Mouse (Mus musculus): ENCODE measurements around the gene Haghl. TPM values are rescaled to one million over a fixed set of nuclear protein-coding genes. Genes with fewer than 3 reads are reported as not detected.
A peak's percentile ranks its signal among the peaks of the same experiment; 100 is the strongest.

Gene Haghl
- polyA plus RNA-seq, 2 experiments: 5.8 to 7.6 TPM

DNA sequence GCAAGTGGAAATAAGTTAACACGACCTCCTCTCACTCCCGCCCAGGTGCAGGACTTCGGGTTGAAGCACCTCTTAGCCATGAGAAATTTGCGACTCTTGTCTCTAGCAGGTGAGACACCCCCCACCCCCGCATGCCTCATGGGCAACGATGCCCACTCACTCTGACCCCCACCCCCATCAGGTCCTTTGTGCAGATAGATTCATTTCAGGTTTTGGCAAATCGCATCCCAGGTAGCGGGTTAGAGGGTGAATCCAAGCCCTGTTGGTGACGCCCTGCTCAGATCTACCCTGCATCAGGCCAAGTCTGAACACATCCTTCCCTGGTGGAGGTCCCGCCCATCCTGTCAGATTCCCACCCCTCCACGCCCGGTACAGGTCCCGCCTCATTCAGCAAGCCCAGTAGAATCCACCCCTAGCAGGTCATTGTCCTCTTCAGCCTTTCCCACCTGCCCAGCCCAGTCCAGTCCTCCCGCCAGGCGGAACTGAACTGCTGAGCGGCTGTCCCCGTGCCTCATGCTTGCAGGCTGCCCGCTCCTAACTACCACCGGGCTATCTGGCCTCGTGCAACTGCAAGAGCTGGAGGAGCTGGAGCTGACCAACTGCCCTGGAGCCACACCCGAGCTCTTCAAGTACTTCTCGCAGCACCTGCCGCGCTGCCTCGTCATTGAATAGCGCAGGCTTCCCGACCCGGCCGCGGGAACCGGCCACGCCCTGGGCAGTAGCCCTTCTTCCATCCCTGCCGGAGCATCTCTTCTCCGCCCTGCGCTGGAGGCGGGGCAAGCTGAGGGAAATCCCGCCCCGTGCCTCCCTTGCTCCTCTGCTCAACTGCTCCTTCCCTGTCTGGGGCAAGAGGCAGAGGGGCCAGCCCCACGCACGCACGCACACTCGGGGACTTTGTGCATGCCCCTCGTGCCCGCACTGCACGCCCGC, 33.6 kb upstream of the Haghl start:
- Histone ChIP-seq H3K4me1 (replicated peaks; ENCODE audit: control insufficient read depth in 2 of 2, insufficient read depth in 2 of 2, low read length in 1 of 2) (peaks cover 1 to 5% of the 10 kb centered on the region in 2 experiments; a peak in 3 of 4 replicates), H3K4me3 (ENCODE audit: insufficient read depth in 1 of 2, low read depth in 2 of 2, low read length in 2 of 2) (0 out of 4 replicates have a peak overlapping the region, but pooled peaks of 1 of the 2 experiments have one; percentile 16), H3K27me3 (ENCODE audit: control insufficient read depth, insufficient read depth, low read length) (peaks cover 30% of the 10 kb centered on the region), H3K9me3 (ENCODE audit: control insufficient read depth, low read length) (no peaks in the 10 kb centered on the region), H3K9ac (replicated peaks) (no peak overlapping the region), H3K27ac (no peak overlapping the region), H3K4me2 (ENCODE audit: low read depth) (peak overlapping the region; percentile 20; the same call in 1 of the 2 replicates), H3K36me3 (replicated peaks; ENCODE audit: control insufficient read depth, insufficient read depth, low read depth) (no peaks in the 10 kb centered on the region)
- 6% methylated on average over 46 of the region's 46 CpGs for WGBS (ENCODE audit: insufficient replicate concordance)
- TF ChIP-seq CTCF (IDR thresholded peaks at IDR 0.05; ENCODE audit: low read depth) (no peak), EP300 (IDR thresholded peaks at IDR 0.05; ENCODE audit: low read depth) (no peak)
- DNase-seq (ENCODE audit: low read depth in 3 of 3, low spot score in 3 of 3) (no peak), ATAC-seq (ENCODE audit: insufficient read depth) (peak; percentile 44; the same call in 1 of the 2 replicates)

DNA sequence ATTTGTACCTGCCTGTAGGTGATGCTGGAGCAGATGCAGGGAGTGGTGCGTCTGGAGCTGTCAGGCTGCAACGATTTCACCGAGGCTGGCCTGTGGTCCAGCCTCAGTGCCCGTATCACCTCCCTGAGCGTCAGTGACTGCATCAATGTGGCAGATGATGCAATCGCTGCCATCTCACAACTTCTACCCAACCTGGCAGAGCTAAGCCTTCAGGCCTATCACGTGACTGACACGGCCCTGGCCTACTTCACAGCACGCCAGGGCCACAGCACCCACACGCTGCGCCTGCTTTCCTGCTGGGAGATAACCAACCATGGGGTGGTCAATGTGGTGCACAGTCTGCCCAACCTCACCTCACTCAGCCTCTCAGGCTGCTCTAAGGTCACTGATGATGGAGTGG, 32.2 kb upstream of the Haghl start:
- DNase-seq (ENCODE audit: low read depth in 3 of 3, low spot score in 3 of 3): no peak
- H3K36me3 ChIP-seq (replicated peaks; ENCODE audit: control insufficient read depth, insufficient read depth, low read depth): no peaks in the 10 kb centered on the region
- H3K9me3 ChIP-seq (ENCODE audit: control insufficient read depth, low read length): no peaks in the 10 kb centered on the region
- no peak for TF ChIP-seq EP300 (IDR thresholded peaks at IDR 0.05; ENCODE audit: low read depth)
- TF ChIP-seq CTCF (IDR thresholded peaks at IDR 0.05; ENCODE audit: low read depth): no peak; the same call in 1 of the 2 replicates
- no peak overlapping the region for H3K9ac ChIP-seq (replicated peaks)
- no peak overlapping the region for H3K4me2 ChIP-seq (ENCODE audit: low read depth)
- H3K27me3 ChIP-seq (ENCODE audit: control insufficient read depth, insufficient read depth, low read length): peaks cover 32% of the 10 kb centered on the region
- no peak overlapping the region for H3K27ac ChIP-seq
- 70% methylated on average over 11 of the region's 11 CpGs for WGBS (ENCODE audit: insufficient replicate concordance)
- H3K4me3 ChIP-seq (ENCODE audit: insufficient read depth in 1 of 2, low read depth in 2 of 2, low read length in 2 of 2): no peak overlapping the region
- no peaks in the 10 kb centered on the region; a peak in 1 of 4 replicates for H3K4me1 ChIP-seq (replicated peaks; ENCODE audit: control insufficient read depth in 2 of 2, insufficient read depth in 2 of 2, low read length in 1 of 2)
- ATAC-seq (ENCODE audit: insufficient read depth): no peak

DNA sequence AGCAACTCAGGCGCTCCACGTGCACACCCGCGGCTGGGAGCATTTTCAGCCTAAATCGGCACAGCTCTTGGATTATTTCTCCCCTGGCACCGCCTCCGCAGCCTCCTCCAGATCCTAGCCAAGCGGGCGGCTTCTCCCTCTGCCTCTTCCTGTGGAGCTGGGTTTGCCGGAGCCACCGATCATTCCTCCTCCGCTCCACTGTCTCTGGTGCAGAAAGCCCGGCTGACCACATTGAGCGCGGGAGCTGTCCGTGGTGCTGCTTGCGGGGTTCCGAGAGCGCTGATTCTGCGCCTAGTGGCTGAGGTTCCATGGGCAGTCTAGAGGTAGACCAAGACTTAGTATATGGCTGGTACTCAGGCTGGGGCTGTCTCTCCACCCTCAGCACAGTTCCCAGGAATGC, 28.0 kb upstream of the Haghl start:
- no peak overlapping the region for H3K27ac ChIP-seq
- no peaks in the 10 kb centered on the region for H3K4me1 ChIP-seq (replicated peaks; ENCODE audit: control insufficient read depth in 2 of 2, insufficient read depth in 2 of 2, low read length in 1 of 2)
- TF ChIP-seq EP300 (IDR thresholded peaks at IDR 0.05; ENCODE audit: low read depth) (no peak), CTCF (IDR thresholded peaks at IDR 0.05; ENCODE audit: low read depth) (peak; percentile 74)
- ATAC-seq (ENCODE audit: insufficient read depth) (no peak), DNase-seq (ENCODE audit: low read depth in 3 of 3, low spot score in 3 of 3) (peak in 1 of 3 experiments; percentile 52)
- 4% methylated on average over 20 of the region's 20 CpGs for WGBS (ENCODE audit: insufficient replicate concordance)
- peaks cover 42% of the 10 kb centered on the region for H3K27me3 ChIP-seq (ENCODE audit: control insufficient read depth, insufficient read depth, low read length)
- no peaks in the 10 kb centered on the region for H3K36me3 ChIP-seq (replicated peaks; ENCODE audit: control insufficient read depth, insufficient read depth, low read depth)
- no peak overlapping the region for H3K9ac ChIP-seq (replicated peaks)
- no peak overlapping the region for H3K4me3 ChIP-seq (ENCODE audit: insufficient read depth in 1 of 2, low read depth in 2 of 2, low read length in 2 of 2)
- no peak overlapping the region for H3K4me2 ChIP-seq (ENCODE audit: low read depth)
- H3K9me3 ChIP-seq (ENCODE audit: control insufficient read depth, low read length): no peaks in the 10 kb centered on the region

DNA sequence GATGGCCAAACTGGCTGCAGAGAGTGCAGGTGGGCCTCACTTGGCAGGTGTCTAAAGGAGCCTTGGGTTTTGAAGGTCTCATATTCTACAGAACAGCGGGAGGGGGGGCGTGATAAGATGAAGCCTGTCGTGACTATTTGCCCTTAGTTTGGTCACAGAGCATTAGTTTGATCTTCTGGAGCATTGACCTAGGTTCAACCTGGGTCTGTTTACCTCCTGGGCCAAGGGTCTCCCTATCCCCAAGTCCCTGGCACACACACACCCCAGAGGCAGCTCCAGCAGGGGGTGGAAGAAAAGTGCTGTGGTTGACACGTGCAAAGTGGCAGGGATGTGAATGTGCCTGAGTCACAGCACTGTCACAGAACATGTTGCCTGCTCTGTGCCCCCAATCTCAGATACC, 25.4 kb upstream of the Haghl start:
- H3K9me3 ChIP-seq (ENCODE audit: control insufficient read depth, low read length): no peaks in the 10 kb centered on the region
- H3K4me1 ChIP-seq (replicated peaks; ENCODE audit: control insufficient read depth in 2 of 2, insufficient read depth in 2 of 2, low read length in 1 of 2): no peaks in the 10 kb centered on the region
- no peak overlapping the region for H3K27ac ChIP-seq
- H3K9ac ChIP-seq (replicated peaks): no peak overlapping the region
- H3K27me3 ChIP-seq (ENCODE audit: control insufficient read depth, insufficient read depth, low read length): peaks cover 43% of the 10 kb centered on the region
- H3K4me2 ChIP-seq (ENCODE audit: low read depth): no peak overlapping the region
- ATAC-seq (ENCODE audit: insufficient read depth) (no peak), DNase-seq (ENCODE audit: low read depth in 3 of 3, low spot score in 3 of 3) (no peak)
- TF ChIP-seq CTCF (IDR thresholded peaks at IDR 0.05; ENCODE audit: low read depth): no peak
- no peak for TF ChIP-seq EP300 (IDR thresholded peaks at IDR 0.05; ENCODE audit: low read depth)
- H3K36me3 ChIP-seq (replicated peaks; ENCODE audit: control insufficient read depth, insufficient read depth, low read depth): no peaks in the 10 kb centered on the region
- no peak overlapping the region for H3K4me3 ChIP-seq (ENCODE audit: insufficient read depth in 1 of 2, low read depth in 2 of 2, low read length in 2 of 2)
- 45% methylated on average over 4 of the region's 4 CpGs for WGBS (ENCODE audit: insufficient replicate concordance)

DNA sequence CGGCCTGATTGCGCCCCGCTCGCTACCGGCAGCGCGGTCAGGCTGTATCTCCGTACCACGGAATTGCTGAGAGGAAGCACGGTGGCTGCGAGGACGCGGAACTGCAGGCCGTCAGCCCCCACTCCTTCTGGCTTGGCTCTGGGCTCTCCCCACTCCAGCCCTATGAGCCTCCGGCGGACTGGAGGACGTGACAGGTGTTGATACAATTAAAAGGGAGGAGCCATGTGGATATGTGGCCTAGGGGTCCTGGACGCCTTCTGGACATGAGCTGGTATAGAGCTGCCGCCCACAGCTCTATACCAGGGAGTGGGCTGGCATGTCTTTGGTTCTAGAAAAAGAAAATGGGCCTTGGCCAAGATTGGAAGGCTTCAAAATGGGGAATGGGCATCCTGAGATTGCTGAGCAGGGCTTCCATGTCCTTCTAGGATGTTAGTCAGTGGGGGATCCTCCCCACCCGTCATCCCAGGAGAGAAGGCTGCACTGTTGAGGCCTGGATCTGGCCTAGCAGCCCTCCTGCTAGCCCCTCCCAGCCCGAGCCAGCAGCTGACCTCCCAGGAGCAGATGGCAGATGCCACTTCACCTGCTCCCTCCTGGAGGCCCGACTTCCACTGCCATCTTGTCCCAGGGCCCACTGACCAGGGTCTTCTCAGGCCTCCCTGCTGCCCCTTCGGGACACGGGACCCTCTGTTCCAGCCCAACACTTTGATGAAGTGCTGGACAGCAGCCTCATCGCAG, 24.3 kb upstream of the Haghl start:
- Histone ChIP-seq H3K4me3 (ENCODE audit: insufficient read depth in 1 of 2, low read depth in 2 of 2, low read length in 2 of 2) (peak overlapping the region; percentile 15 to 53; a peak in 3 of 4 replicates), H3K9me3 (ENCODE audit: control insufficient read depth, low read length) (no peaks in the 10 kb centered on the region), H3K27ac (no peak overlapping the region), H3K4me1 (replicated peaks; ENCODE audit: control insufficient read depth in 2 of 2, insufficient read depth in 2 of 2, low read length in 1 of 2) (no peaks in the 10 kb centered on the region), H3K36me3 (replicated peaks; ENCODE audit: control insufficient read depth, insufficient read depth, low read depth) (no peaks in the 10 kb centered on the region), H3K4me2 (ENCODE audit: low read depth) (peak overlapping the region; percentile 61), H3K9ac (replicated peaks) (no peak overlapping the region), H3K27me3 (ENCODE audit: control insufficient read depth, insufficient read depth, low read length) (peaks cover 43% of the 10 kb centered on the region)
- no peak for ATAC-seq (ENCODE audit: insufficient read depth)
- DNase-seq (ENCODE audit: low read depth in 3 of 3, low spot score in 3 of 3): no peak
- 10% methylated on average over 25 of the region's 25 CpGs for WGBS (ENCODE audit: insufficient replicate concordance)
- TF ChIP-seq CTCF (IDR thresholded peaks at IDR 0.05; ENCODE audit: low read depth) (no peak), EP300 (IDR thresholded peaks at IDR 0.05; ENCODE audit: low read depth) (no peak)

All from liver, embryonic 14.5 days (tissue).